Mouse (Mus musculus): Measurements from ENCODE around the gene Mast3. TPM values are rescaled to one million over a fixed set of nuclear protein-coding genes. Genes with fewer than 3 reads are reported as not detected.

The Mast3 gene
- 9.6 to 28.2 TPM (median 11.6 TPM) in 3 replicates for total RNA-seq (2017)

DNA sequence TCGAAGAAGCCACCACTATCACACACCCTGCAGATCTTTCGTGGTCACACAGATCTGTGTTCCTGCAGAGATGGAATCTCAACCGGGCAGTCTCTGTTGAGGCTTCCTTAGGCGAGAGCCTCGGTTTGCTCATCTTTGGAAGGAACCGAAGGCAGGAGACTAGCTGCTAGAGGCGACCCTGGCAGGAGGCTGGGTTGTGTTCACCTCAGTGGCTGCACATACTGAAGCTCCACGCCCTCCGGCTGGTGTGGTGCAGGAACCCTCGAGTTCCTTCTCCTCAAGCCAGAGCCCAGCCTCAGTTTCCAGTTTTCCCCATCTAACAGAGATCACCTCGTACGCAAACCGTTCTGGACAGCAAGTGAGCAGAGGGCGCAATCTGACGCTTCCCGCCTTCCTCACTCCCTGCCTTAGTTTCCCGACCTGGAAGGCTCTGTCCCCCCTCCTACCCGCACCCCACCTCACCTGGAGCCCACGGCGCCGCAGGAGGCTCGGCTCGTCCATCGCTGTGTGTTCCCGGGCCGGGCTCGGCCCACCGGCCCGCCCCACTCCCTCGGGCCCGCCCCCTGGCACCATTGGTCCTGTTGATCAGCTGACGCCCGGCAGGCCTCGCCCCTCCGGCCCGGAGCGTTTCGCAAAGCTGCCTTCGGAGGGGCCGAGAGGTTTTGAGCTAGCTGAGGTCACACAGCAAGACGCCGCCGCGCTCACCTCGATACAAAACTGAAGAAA, at the start of gene Mast3:
Gene Mast3 (minus strand): TSS at position 574 of the 726 bp plus-strand sequence.
- peak; percentile 71 for ATAC-seq (replicated peaks; ENCODE audit: insufficient number of reproducible peaks, low FRiP score, low TSS enrichment, poor library complexity, severe bottlenecking)

DNA sequence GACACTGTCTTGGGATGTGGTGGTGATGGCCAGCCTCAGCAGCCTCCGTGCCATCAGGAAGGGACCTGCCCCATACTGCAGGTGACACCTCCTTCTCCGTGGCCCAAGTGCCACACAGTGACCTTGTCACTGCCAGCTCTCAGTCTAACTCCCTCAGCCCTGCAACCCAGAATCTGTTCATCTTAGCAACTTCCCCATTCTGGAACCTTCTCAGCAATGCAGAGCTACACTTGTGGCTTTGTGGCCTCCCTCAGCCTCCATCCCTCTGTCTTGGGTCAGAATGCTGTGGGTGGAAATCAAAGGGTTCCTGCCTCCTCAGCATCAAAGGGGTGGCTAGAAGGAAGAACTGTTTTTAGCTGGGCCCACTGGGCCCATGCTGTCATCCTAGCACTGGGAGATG, 49.0 kb upstream of the Mast3 start:
- ATAC-seq (replicated peaks; ENCODE audit: insufficient number of reproducible peaks, low FRiP score, low TSS enrichment, poor library complexity, severe bottlenecking), result peak; percentile 84

DNA sequence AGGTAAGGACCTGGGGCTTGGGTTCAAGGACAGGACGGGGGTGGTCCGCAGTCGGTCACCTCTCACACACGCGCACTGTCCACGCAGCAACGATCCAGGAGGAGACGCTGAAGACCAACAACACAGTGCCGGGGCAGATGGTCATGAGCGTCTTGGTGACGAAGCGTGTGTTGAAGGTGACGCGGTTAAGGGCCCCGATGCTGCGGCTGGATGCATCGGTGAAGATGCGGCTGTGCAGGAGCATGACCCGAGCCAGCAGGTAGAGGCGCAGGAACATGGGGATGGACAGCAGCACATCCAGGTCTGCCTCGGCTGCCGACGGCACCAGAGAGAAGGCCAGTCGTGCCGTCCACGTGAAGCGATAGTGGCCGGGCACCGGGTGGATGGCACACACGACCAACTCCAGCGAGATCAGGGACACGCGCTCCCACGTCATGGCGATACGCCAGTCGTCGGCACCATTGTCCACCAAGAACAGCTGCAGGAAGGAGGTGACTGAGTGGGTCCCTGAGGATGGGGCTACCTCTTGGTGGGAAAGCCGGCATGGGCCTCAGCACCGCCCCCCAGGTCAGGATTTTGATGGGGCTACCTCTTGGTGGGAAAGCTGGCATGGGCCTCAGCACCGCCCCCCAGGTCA, 47.9 kb upstream of the Mast3 start:
- ATAC-seq (replicated peaks; ENCODE audit: insufficient number of reproducible peaks, low FRiP score, low TSS enrichment, poor library complexity, severe bottlenecking), result no peak

DNA sequence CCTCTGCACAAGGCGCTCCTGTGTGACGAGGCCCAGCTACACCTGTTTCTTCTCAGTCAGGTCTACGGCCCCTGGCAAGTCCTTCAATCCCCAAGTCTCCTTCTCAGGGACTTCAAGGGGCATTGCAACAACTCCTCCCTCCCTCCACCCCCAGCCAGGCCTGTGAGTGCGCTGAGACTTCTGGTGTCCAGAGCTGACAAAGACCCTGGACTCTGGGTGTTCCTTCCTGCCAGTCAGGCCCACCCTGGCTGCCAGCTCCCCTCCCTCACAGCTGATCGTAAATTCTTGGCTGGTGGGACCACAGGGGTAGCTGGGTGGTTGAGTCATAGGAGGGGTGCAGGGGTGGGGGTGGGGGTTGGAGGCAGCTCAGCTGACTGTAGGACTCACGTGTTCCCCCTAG, 47.0 kb upstream of the Mast3 start:
- ATAC-seq (replicated peaks; ENCODE audit: insufficient number of reproducible peaks, low FRiP score, low TSS enrichment, poor library complexity, severe bottlenecking), result no peak

DNA sequence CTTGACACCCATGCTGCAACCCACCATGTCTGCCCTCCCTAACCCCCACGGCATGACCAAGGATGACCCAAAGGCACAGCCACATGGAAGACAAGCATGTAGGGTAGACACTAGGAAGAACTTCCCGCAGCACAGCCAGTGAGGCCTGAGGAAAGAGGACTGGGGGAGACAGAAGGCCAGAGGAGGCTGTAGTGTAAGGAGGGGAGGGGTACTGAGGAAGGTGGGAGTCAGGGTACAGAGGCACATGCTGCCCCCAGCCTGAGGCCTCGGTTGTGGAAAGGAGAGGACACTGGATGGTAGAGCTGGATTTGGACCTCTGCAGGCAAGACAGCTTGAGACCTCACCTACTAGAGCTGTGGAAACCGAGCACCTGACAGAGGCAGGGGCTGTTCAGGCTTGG, 46.1 kb upstream of the Mast3 start:
- ATAC-seq (replicated peaks; ENCODE audit: insufficient number of reproducible peaks, low FRiP score, low TSS enrichment, poor library complexity, severe bottlenecking), result no peak

DNA sequence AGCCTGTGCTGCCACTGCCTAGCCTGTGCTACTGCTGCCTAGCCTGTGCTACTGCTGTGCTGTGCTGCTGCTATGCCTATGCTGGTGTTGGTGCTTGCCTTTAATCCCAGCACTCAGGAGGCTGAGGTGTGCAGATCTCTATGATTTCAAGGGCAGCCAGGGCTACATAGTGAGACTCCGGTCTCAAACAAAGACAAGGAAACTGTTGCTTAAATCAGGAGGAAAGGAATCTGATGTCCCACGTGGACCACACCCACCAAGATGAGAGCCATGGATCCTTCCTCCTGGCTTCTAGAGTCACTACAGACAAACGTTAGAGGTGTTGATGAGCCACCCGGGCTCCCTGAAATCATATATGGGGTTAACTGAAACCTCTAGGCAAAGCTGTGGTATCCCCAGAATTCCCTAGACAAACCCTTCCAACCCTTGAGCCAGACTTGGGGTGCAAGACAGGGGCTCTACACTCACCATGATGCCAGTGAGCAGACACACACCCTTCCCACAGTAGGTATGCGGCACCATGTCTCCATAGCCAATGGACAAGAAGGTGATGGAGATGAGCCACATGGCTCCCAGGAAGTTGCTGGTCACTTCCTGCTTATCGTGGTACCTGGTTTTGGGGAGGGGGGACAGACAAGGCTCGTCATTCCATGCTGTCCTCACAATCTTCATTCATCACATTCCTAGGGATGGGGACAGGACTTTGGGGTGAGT, 45.4 kb upstream of the Mast3 start:
- no peak for ATAC-seq (replicated peaks; ENCODE audit: insufficient number of reproducible peaks, low FRiP score, low TSS enrichment, poor library complexity, severe bottlenecking)

DNA sequence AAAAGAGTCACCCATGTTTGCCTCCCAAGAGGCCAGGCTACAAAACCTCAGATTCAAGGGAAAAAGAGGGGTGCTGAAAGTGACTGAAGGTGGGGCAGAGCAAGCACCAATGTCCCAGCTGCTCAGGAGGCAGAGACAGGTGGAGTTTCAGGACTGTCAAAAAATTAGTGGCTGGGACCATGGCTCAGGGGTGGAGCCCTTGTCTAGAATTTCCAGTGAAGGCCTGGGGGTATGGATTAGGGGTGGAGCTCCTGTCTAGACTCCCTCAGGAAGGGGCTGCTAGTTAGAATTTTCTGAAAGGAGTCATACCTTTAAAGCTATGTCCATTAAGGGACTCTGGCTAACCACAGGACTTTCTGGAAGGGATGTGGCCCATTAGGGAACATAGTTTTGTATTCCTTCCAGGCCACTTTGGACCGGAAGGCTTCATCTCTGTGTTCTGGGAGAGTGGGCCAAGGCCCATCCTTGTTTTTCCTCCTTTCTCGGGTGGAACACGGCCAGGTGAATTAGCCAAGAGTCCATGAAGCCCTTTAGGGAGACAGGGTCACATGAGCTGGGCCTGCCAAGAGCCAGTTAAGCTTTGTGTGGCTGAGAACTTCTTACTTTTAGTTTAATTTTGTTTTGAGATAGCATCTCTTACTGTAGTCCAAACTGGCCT, 44.6 kb upstream of the Mast3 start:
- no peak for ATAC-seq (replicated peaks; ENCODE audit: insufficient number of reproducible peaks, low FRiP score, low TSS enrichment, poor library complexity, severe bottlenecking)

DNA sequence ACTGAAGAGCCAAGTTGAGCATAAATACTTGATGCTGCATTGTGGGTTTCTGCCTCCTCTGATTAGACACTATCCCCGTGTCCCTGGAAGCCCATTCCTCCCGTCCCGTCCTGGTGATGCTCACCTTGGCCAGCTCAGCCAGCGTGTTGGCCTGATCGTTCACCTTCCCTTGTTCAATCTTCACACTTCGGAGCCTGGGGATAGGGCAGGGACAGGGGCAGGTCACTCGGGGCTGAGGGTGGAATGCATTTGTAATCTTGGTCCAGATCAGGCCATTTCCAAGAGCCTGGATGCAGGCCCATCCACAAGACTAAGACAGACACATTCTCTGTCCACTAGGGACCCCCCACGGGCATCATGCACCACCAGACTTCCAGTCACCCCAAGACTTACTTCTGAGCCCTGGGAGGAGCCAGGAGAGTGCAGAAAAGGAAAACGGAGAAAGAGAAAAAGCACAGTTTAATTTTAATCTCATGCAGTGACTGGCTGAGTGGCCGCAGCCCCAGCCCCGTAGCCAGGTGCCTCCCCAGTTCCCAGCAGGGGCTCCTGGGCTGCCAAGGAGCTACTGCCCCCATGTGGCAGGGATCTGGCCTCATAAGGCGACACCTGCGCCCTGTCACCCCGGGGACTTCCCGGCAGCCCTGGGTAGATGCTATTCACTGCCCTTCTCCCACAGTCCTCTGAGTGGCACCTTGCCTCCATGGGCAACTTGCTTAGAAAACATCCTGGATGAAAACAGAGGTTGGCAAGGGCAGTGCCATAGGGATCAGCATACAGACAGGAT, 41.7 kb upstream of the Mast3 start:
- no peak for ATAC-seq (replicated peaks; ENCODE audit: insufficient number of reproducible peaks, low FRiP score, low TSS enrichment, poor library complexity, severe bottlenecking)

DNA sequence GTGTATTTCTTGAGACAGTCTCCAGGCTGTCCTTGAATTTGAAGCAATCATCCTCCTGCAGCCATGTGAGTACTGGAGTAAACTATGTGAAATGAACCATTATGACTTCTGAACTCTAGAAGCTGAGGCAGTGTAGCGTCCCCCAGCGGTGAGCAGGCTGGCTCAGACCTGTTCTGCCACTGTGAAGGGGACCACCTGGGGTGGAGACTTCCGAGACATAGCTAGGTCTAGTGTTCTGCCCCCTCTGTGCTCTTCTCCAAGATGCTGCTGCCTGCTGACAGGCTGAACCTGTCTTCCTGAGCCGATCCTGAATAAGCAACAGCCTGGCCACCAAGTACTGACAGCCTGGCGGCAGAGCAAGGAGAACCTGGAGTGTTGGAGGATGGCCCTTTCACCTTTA, 40.3 kb upstream of the Mast3 start:
- no peak for ATAC-seq (replicated peaks; ENCODE audit: insufficient number of reproducible peaks, low FRiP score, low TSS enrichment, poor library complexity, severe bottlenecking)

DNA sequence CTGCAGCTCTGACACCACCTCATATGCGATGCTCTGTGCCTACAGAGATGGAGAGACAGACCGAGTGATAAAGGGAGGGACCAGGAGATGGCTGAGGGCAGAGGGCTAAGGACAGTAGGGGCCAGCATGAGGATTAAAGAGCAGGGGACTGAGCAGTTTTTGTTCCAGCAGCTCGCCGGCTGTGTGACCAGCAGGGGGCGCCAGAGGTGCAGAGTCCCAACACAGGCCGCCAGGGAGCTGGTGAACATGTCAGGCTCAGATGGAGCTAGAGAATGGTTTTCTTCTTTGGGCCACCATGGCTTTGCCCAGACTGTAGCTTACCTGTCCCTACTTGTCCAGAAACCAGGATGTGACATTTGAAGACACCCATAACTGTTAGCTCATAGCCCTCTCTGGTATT, 39.7 kb upstream of the Mast3 start:
- peak; percentile 39; the same call in 1 of the 2 replicates for ATAC-seq (replicated peaks; ENCODE audit: insufficient number of reproducible peaks, low FRiP score, low TSS enrichment, poor library complexity, severe bottlenecking)

DNA sequence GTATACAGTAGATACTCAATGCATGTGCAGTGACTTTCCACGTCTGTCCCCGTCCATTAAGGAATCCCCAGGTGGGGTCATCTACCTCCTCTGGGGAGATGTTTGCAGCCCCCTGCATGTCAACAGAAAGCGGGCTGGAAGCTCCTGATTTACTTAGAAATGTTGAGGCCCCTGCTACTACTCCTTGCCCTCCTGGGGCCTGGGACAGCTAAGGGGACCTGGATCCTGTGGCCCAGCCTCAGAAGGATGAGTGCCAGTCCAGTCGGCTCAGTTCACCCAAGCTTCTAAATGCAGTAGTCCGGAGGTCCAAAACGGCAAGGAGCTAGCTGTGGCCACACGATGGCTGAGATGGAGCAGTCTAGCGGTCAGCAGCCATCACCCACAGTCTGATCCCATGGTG, 39.1 kb upstream of the Mast3 start:
- ATAC-seq (replicated peaks; ENCODE audit: insufficient number of reproducible peaks, low FRiP score, low TSS enrichment, poor library complexity, severe bottlenecking), result no peak

DNA sequence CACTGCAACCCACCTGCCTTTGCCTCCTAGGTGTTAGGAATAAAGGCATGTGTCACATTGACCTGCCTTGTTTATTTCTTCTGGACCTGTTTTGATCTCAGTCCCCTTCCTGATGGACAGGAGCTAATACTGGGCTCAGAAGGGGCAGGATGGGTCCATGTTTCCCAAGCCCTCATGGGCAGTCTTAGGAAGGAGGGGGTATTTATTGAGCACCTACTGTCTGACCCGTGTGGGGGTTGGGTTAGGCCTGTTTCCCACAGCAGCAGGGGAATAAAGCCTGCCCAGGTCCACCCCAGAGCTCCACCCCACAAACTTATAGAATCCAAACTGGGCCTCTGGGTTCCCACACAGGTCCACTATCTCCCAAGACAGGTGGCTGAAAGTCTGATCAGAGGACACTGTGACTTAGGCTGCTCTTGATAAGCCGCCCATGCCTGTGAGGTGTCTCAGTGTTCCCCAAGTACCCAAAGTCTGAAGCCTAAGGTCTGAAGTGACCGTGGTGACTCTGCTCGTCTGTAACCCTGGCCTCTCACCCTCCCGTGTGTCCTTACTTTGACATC, 38.4 kb upstream of the Mast3 start:
- no peak for ATAC-seq (replicated peaks; ENCODE audit: insufficient number of reproducible peaks, low FRiP score, low TSS enrichment, poor library complexity, severe bottlenecking)

DNA sequence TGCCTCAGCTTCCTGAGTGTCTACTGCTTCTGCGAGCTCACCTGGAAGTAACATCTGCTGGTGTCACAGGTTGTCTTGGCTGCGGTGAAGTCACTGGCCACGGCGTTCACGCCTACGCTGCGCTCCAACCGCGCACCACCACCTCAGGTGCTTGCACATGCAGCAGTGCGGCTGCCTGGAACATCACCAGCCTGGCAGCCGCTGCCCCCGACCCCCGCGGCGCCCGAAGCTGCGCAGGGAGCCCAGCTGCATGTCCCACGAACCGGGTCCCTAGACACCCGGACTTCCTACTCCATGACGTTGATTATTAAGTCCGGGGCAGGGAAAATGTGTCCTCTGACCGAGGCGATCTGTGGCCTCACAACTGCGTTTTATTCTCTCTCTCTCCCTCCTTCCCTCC, 37.6 kb upstream of the Mast3 start:
- no peak for ATAC-seq (replicated peaks; ENCODE audit: insufficient number of reproducible peaks, low FRiP score, low TSS enrichment, poor library complexity, severe bottlenecking)

DNA sequence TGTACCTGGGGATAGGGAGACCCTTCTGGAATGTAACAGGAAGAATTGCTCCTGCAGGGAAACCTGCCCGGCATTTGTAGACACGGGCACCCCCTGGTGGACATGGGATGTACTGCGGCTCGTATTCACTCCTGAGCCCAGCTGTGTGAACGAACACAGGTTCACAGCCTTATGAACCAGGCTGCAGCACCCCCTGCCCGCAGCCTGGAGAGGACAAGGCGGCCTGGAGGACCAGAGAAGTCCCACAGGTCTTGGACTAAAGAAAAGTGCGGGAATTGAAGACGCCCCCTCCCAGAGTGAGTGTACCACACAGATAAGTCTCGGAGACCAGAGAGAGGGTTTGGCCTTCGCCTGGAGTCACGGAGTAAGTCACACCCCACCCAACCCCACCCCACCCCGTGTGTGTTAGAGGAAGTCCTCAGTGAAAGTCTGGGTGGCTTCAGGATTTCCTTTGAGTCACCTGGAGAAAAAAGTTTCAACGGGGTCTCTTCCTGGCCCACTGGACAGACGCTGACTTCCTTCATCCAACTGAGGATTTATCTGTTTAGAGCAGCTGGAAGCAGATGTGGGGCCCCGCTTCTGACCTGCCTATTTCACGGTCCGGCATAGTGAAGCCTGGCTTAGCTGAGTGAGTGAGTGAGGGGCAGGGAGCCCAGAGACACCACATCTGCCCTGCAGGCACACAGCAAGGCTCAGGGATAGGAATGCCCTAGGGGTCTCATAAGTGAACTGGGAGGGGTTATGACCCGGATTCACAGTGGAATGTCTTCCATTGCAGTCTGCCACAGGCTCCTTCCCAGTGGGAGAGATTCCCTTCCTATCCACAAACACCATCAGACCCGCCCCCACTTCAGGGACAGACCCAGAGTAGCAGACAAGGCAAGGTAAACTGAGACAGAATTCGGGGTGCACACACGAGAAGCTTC, 36.6 kb upstream of the Mast3 start:
- ATAC-seq (replicated peaks; ENCODE audit: insufficient number of reproducible peaks, low FRiP score, low TSS enrichment, poor library complexity, severe bottlenecking), result peak; percentile 23; the same call in 1 of the 2 replicates

DNA sequence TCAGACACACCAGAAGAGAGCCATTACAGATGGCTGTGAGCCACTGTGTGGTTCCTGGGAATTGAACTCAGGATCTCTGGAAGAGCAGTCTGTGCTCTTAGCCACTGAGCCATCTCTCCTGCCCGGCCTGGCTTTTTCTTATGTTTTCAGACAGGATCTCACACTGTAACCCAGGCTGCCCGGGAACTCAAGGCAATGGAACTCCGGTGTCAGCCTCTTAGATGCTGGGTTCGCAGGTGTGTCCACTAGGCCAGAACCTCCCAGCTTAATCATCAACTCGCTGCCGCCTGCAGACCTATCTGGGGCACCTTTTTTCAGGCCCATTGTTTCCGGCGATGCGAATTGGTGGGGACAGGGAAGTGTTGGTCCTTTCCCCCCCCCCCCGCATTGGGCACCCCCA, 35.7 kb upstream of the Mast3 start:
- no peak for ATAC-seq (replicated peaks; ENCODE audit: insufficient number of reproducible peaks, low FRiP score, low TSS enrichment, poor library complexity, severe bottlenecking)

DNA sequence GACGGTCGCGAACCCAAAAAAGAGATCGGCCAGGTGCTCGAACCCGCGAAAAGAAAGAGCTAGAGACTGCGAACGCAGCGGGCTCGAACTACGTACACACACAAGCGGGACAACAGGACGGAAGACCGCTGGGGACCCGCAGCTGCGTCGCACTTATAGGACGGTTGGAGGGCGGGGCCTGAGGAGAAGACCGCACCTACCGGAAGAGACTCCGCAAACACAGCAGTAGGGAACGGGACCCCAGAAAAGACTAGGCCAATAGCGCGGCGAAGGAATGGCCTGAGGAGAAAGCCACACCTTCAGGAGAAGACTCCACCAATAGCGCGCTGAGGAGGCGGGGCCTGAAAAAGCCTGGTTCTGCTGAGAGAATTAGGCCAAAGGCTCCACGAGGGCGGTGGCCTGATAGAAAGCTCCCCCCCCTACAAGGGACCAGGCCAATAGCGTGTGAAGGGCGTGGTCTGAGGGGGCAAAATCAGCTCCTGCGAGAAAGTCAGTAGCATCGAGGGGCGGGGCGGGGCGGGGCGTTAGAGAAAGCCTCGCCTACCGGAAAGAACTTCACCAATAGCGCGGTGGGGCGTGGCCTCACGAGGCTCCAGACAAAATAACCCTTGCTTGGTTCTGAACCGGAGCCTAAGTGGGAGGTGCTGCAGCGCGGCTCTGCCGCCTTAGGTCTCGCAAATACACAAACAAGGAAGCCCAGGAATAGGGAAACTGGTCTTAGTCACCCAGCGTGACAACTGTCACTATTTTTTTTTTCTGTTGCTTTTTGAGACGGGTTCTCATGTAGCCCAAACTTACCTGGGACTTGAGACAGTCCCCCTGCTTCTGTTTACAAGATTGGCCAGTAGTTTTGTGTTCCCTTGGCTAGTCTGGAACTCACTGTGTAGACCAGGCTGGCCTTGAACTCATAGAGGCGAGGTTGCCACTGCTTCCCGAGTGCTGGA, 34.8 kb upstream of the Mast3 start, which contains the start of gene Arrdc2:
Gene Arrdc2 (minus strand): TSS at position 313 of the 944 bp plus-strand sequence.
- ATAC-seq (replicated peaks; ENCODE audit: insufficient number of reproducible peaks, low FRiP score, low TSS enrichment, poor library complexity, severe bottlenecking), result peak; percentile 78
